Mouse (Mus musculus) liver (tissue): ENCODE measurements around the gene Gpc6.

Experiments
- DNase-seq: peaks from one replicate; pipeline ENCODE4 v3.0.0-alpha.2; 2020; ENCODE audit warnings: mixed read lengths

Gene Gpc6

GRCm38 (mm10) chr14:117892026-117892425, 966.9 kb downstream of the Gpc6 start:
- DNase-seq: no peak

- no peak for DNase-seq
Observed at GRCm38 (mm10) chr14:117894869-117895538, 969.9 kb downstream of the Gpc6 start.

GRCm38 (mm10) chr14:117895539-117895912, 970.4 kb downstream of the Gpc6 start:
- DNase-seq: no peak

DNA sequence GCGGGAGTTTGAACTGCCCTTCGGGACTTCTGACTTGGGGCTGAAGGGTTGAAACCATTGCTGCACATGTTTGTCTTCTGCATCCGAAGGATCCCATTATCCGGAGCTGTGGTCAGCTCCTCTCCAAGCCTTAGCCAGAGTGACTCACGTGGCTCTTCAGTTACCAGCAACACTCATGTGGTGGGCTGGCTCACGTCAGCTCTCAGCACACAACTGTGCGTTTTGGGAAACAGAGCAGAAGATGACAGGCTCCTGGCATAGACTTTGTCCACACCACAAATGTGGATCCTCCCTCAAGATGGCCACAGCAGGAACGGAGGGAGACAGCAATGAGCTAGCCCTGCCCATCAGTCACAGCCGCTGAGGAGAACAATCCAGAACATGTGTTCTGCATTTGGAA, 979.2 kb downstream of the Gpc6 start:
- DNase-seq: no peak

DNA sequence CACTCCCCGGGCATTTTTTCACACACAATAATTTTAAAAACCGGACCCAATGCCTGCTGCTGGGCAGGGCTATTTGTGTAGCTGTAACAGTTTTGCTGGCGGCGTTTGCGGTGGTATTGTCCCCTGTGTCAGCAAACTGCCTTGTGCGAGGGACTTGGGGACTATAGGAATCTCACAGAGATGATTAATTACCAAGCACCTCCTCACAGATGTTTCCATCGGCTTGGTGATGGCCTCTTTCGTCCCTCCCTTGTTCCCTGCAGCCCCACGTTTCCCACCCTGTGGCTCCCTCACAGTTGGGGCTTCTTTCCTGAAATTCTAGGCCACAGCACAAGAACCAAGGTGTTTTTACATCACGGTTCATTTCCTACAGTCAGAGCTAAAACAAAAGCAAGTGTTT, 980.6 kb downstream of the Gpc6 start:
- DNase-seq: no peak

- DNase-seq: no peak
Observed at GRCm38 (mm10) chr14:117906361-117906760, 981.2 kb downstream of the Gpc6 start.

GRCm38 (mm10) chr14:117908231-117908920, 983.3 kb downstream of the Gpc6 start:
- no peak for DNase-seq

GRCm38 (mm10) chr14:117909046-117909445, 983.9 kb downstream of the Gpc6 start:
- no peak for DNase-seq

- no peak for DNase-seq
Observed at GRCm38 (mm10) chr14:117910323-117910722, 985.2 kb downstream of the Gpc6 start.

DNA sequence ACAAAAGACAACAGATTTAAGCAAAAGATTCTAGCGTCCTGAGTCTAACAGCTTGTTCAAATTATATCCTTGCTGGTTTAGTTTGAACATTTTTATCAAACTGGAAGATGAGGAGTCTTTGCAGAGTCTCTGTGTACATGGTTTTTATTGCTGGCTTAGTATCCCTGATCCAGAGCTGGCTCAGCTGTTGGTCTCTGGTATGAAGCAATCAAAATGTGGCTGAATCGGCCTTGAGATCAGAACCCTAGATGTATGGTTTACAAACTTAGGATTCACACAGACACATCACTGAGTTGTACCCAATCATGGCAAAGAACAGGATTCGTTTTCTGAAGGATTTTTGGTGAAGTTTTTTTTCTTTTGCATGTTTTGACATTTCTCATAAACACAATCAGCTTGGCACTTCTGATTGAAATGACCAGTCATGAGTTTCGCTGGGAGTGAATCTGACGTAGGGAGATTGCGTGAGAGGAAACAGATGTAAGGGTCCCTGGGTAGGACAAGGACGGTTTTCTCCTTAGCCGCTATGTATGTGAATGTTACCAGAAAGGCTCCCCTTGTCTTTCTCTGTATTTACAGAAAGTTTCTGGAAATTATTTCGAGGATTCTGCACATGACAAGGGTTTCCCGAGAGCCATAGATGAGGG, 987.6 kb downstream of the Gpc6 start:
- no peak for DNase-seq

GRCm38 (mm10) chr14:117916577-117916976, 991.5 kb downstream of the Gpc6 start:
- DNase-seq: no peak

- DNase-seq: no peak
Observed at GRCm38 (mm10) chr14:117918724-117919123, 993.6 kb downstream of the Gpc6 start.

DNA sequence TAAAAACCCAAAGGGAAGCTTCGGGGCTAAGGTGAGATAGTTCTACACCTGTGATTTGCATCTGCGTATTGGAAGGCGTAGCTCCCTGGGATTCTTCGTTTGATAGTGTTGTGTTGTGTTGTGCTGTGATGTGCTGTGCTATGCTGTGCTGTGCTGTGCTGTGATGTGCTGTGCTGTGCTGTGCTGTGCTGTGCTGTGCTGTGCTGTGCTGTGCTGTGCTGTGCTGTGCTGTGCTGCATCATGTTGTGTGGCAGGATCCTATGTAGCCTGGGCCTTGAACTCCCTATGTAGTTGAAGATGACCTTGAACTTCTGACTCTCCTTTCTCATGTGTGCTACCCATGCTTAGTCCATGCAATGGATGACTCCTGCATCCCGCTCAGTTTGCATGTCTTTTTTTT, 994.5 kb downstream of the Gpc6 start:
- no peak for DNase-seq

DNA sequence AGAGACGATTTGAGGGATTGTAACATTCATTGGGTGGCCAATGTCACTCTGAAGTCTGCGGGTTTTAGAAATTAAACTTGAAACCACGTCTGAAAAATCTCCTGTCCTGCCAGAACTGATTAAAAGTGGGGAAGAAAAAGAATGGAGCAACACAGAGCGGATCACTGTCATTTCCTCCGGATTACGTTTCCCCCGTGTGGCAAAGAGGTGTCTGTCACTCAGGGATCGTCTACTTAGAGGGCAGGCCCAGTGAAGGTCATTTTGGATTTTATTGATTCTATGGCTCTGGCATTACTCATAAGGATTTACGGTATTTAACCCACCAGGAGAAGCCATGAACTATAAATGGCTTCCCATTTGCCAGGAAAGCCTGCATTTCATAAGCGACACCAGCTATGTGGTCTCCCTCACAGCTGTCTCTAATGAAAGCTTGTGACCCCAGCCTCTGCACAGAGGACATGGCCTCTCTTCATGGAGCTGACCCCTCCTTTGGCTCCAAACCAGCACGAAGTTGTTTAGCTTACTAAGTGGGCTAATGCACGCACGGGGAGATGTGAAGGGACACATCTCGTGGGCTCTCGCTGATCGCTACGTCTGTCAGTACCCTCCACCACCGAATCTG, 996.4 kb downstream of the Gpc6 start:
- DNase-seq: no peak

DNA sequence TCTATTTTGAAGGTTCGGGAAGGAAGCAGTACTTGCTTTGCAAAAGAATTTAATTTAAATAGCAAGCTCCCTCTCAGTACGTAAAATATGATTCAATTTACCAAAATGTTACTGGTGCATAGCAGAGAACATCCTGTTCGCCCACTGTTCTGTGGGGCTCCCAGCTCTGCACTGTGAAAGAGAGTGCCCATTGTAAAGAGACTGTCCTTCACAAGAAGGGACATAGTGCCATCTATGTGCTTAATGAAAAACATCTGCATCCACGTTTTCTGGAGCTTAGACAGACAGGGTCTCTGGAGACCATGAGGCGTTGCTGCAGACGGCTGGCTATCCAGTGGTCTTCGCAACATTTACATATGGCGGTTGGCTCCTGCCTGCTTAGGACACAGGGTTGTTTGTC, 998.6 kb downstream of the Gpc6 start:
- no peak for DNase-seq

- no peak for DNase-seq
Observed at GRCm38 (mm10) chr14:117930105-117930847, 1005.2 kb downstream of the Gpc6 start.

GRCm38 (mm10) chr14:117930848-117931816, 1006.0 kb downstream of the Gpc6 start:
- no peak for DNase-seq

- no peak for DNase-seq
Observed at GRCm38 (mm10) chr14:117932163-117932851, 1007.2 kb downstream of the Gpc6 start.

GRCm38 (mm10) chr14:117938554-117938953, 1013.4 kb downstream of the Gpc6 start:
- DNase-seq: peak; percentile 30

DNA sequence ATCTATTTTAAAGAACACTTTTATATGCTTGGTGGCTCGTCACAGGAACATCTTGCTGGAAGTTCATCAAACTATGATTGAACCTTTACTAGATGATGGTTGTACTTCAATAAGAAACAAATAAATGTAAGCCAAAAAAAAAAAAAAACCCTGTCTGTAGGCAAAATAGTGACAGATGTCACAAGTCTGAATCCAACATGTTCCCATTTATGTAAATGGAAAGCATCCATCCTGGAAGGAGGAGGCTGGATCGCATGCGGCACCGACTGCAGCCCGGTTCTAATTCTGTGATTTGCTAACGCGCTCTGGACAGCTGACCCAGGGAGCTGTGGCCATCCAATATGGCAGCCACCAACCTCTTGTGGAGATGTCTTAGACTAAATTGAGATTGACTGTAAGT, 1014.4 kb downstream of the Gpc6 start:
- DNase-seq: no peak

DNA sequence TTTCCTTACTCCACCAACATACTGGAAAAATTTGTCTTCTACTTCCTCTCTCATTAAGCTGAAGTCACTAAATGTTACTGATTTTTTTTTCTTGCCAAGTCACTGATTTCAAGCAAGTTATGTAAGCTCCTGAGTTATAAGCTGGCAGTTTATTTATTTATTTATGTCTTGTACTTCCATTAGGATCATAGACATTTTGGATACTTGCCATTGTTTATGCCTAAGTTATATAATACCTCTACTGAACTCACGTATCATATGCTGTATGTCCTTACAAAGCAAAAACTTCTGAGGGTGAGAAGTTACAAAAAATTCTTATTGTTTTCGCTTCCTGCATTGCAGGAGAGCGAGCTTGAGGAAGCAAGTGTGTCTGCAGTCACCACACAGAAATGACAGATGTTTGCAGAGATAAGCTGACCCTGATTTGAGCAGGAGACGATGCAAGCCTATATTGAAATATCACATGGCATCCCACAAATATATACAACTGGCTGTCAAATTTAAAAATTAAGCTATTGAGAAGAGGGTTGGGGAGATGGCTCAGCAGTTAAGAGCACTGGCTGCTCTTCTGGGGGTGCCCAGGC, 1020.9 kb downstream of the Gpc6 start:
- no peak for DNase-seq
